Mouse (Mus musculus): Measurements from ENCODE around the gene Dupd1. TPM values are rescaled to one million over a fixed set of nuclear protein-coding genes. Genes with fewer than 3 reads are reported as not detected.

Gene Dupd1
- polyA plus RNA-seq, 1 experiment = 0.24 TPM

- Histone ChIP-seq H3K27ac (ENCODE audit: control insufficient read depth, insufficient read depth, low read length) (no peak overlapping the region), H3K4me1 (replicated peaks; ENCODE audit: control insufficient read depth, insufficient read depth, low read length) (peaks cover 5% of the 10 kb centered on the region), H3K4me3 (ENCODE audit: control insufficient read depth, insufficient read depth, low read length) (no peak overlapping the region), H3K36me3 (ENCODE audit: control insufficient read depth, insufficient read depth, low read length) (no peaks in the 10 kb centered on the region), H3K27me3 (ENCODE audit: control insufficient read depth, insufficient read depth, low read length) (no peaks in the 10 kb centered on the region)
- no peak for DNase-seq
- TF ChIP-seq CTCF (IDR thresholded peaks at IDR 0.05; ENCODE audit: borderline replicate concordance, control insufficient read depth, extremely low read depth, insufficient read depth, low read length, poor library complexity) = no peak
- TF ChIP-seq POLR2A (IDR thresholded peaks at IDR 0.05; ENCODE audit: control insufficient read depth, extremely low read depth, insufficient read depth, low read length, poor library complexity) = no peak
- WGBS = 89% methylated on average over 4 of the region's 4 CpGs
Observed at GRCm38 (mm10) chr14:21640806-21641435, 73.5 kb downstream of the Dupd1 start.

GRCm38 (mm10) chr14:21636548-21636947 is 77.8 kb downstream of the Dupd1 start:
- H3K27ac ChIP-seq (ENCODE audit: control insufficient read depth, insufficient read depth, low read length) = no peak overlapping the region
- no peak for DNase-seq
- H3K36me3 ChIP-seq (ENCODE audit: control insufficient read depth, insufficient read depth, low read length) = peaks cover 5% of the 10 kb centered on the region; the same call in 1 of the 2 replicates
- TF ChIP-seq CTCF (IDR thresholded peaks at IDR 0.05; ENCODE audit: borderline replicate concordance, control insufficient read depth, extremely low read depth, insufficient read depth, low read length, poor library complexity) = no peak
- no peak for TF ChIP-seq POLR2A (IDR thresholded peaks at IDR 0.05; ENCODE audit: control insufficient read depth, extremely low read depth, insufficient read depth, low read length, poor library complexity)
- no peaks in the 10 kb centered on the region for H3K27me3 ChIP-seq (ENCODE audit: control insufficient read depth, insufficient read depth, low read length)
- H3K4me3 ChIP-seq (ENCODE audit: control insufficient read depth, insufficient read depth, low read length) = no peak overlapping the region
- H3K4me1 ChIP-seq (replicated peaks; ENCODE audit: control insufficient read depth, insufficient read depth, low read length) = peaks cover 7% of the 10 kb centered on the region
- WGBS = 8% methylated on average over 6 of the region's 6 CpGs

- TF ChIP-seq POLR2A (IDR thresholded peaks at IDR 0.05; ENCODE audit: control insufficient read depth, extremely low read depth, insufficient read depth, low read length, poor library complexity) (no peak), CTCF (IDR thresholded peaks at IDR 0.05; ENCODE audit: borderline replicate concordance, control insufficient read depth, extremely low read depth, insufficient read depth, low read length, poor library complexity) (no peak)
- Histone ChIP-seq H3K4me1 (replicated peaks; ENCODE audit: control insufficient read depth, insufficient read depth, low read length) (peaks cover 3% of the 10 kb centered on the region), H3K36me3 (ENCODE audit: control insufficient read depth, insufficient read depth, low read length) (peaks cover 18% of the 10 kb centered on the region), H3K27me3 (ENCODE audit: control insufficient read depth, insufficient read depth, low read length) (no peaks in the 10 kb centered on the region), H3K4me3 (ENCODE audit: control insufficient read depth, insufficient read depth, low read length) (no peak overlapping the region), H3K27ac (ENCODE audit: control insufficient read depth, insufficient read depth, low read length) (no peak overlapping the region; the same call in 1 of the 2 replicates)
- DNase-seq = no peak
- 95% methylated on average over 5 of the region's 5 CpGs for WGBS
Observed at GRCm38 (mm10) chr14:21631665-21632200, 82.6 kb downstream of the Dupd1 start.

Other genes with a start within 250 kb of the Dupd1 start
- gene Kat6b, start 233.1 kb downstream of the Dupd1 start, polyA plus RNA-seq (2012; rRNA removed) = 16.6 and 19.8 TPM in 2 replicates
- 12.1 and 13.3 TPM in 2 replicates for gene Samd8, start 36.0 kb upstream of the Dupd1 start, polyA plus RNA-seq (2012; rRNA removed)
- 0.20 and 0.75 TPM in 2 replicates for gene Dusp13, start 36.6 kb upstream of the Dupd1 start, polyA plus RNA-seq (2012; rRNA removed)
- 109 and 118 TPM in 2 replicates for gene Vdac2, start 110.7 kb upstream of the Dupd1 start, polyA plus RNA-seq (2012; rRNA removed)
- 18.3 and 19.9 TPM in 2 replicates for gene Comtd1, start 134.4 kb upstream of the Dupd1 start, polyA plus RNA-seq (2012; rRNA removed)

All from thymus, adult 2 months (tissue).